Mouse (Mus musculus) MEL (cell line): Measurements from ENCODE around the gene Lgr5.

Experiments used
- CTCF ChIP-seq, 3 experiments: IDR thresholded peaks in 2 of 3; conservative IDR thresholded peaks in 1 of 3; 2 replicates each; pipeline ENCODE4 v1.5.1; 2011 to 2012; ENCODE audit warnings: low read length in 3 of 3, low read depth in 2 of 3, mild to moderate bottlenecking in 2 of 3, improper control_type of control experiment in 1 of 3, inconsistent platforms in 1 of 3, mixed read lengths in 1 of 3, moderate library complexity in 1 of 3; ENCODE audit not compliant: control insufficient read depth in 1 of 3, insufficient read depth in 1 of 3, poor library complexity in 1 of 3, severe bottlenecking in 1 of 3
- EP300 ChIP-seq, 2 experiments: IDR thresholded peaks; 2 replicates each; pipeline ENCODE4 v1.6.1; 2011; ENCODE audit warnings: improper control_type of control experiment in 2 of 2, low read length in 2 of 2, low read depth in 1 of 2, mild to moderate bottlenecking in 1 of 2
- GATA1 ChIP-seq: IDR thresholded peaks from 2 replicates; pipeline ENCODE4 v1.6.1; 2011; ENCODE audit warnings: low read depth, low read length, improper control_type of control experiment
- MEF2A ChIP-seq: IDR thresholded peaks from 2 replicates; pipeline ENCODE4 v1.6.1; 2014; ENCODE audit warnings: low read depth, mild to moderate bottlenecking, inconsistent platforms, low read length, improper control_type of control experiment; ENCODE audit not compliant: poor library complexity, insufficient replicate concordance, severe bottlenecking; ENCODE audit errors: extremely low read depth
- POLR2AphosphoS2 ChIP-seq: IDR thresholded peaks from 2 replicates; pipeline ENCODE4 v1.6.1; 2011; ENCODE audit warnings: low read length, improper control_type of control experiment
- RCOR1 ChIP-seq: IDR thresholded peaks from 2 replicates; pipeline ENCODE4 v1.6.1; 2012; ENCODE audit warnings: low read depth, mild to moderate bottlenecking, inconsistent platforms, low read length, improper control_type of control experiment
- TAL1 ChIP-seq: IDR thresholded peaks from 2 replicates; pipeline ENCODE4 v1.6.1; 2012; ENCODE audit warnings: mild to moderate bottlenecking, inconsistent platforms, low read length, moderate library complexity, mixed read lengths
- ZC3H11A ChIP-seq: IDR thresholded peaks from 2 replicates; pipeline ENCODE4 v1.6.1; 2012; ENCODE audit warnings: low read depth, mild to moderate bottlenecking, inconsistent platforms, low read length, improper control_type of control experiment

- no peak for TF ChIP-seq GATA1
- TF ChIP-seq CTCF (IDR thresholded peaks at IDR 0.05 in 2 of 3, conservative IDR thresholded peaks at IDR 0.05 in 1 of 3; ENCODE audit: control insufficient read depth in 1 of 3, insufficient read depth in 1 of 3, low read depth in 2 of 3, low read length in 3 of 3, poor library complexity in 1 of 3, severe bottlenecking in 1 of 3), result no peak
- TF ChIP-seq POLR2AphosphoS2, result no peak
- TF ChIP-seq RCOR1, result no peak
- no peak for TF ChIP-seq ZC3H11A
- no peak for TF ChIP-seq TAL1
- TF ChIP-seq MEF2A, result no peak
- no peak for TF ChIP-seq EP300 (IDR thresholded peaks at IDR 0.05; ENCODE audit: low read depth in 1 of 2, low read length in 2 of 2)
Observed at GRCm38 (mm10) chr10:115550253-115550652, 37.3 kb downstream of the Lgr5 start.
